Mouse (Mus musculus): Measurements from ENCODE around the gene Tango6. TPM values are rescaled to one million over a fixed set of nuclear protein-coding genes. Genes with fewer than 3 reads are reported as not detected.

Gene Tango6
- polyA plus RNA-seq, 1 experiment, result 4.8 TPM

DNA sequence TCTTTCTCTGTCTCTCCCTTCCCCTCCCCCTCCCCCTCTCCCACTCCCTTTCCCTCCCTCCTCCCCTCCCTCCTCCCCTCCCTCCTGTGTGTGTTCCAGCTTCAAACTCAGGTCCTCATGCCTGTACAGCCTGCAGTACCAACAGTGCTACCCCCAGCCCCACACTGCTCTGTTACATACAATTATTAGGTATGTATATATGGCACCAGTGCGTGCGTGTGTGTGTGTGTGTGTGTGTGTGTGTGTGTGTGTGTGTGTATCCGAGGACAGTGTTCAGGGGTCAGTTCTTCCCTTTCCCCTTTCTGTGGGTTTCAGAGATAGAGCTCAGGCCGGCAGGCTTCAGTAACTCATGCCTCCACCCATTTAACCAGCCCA is 134.3 kb downstream of the Tango6 start:
- no peak for DNase-seq (ENCODE audit: low read depth)

DNA sequence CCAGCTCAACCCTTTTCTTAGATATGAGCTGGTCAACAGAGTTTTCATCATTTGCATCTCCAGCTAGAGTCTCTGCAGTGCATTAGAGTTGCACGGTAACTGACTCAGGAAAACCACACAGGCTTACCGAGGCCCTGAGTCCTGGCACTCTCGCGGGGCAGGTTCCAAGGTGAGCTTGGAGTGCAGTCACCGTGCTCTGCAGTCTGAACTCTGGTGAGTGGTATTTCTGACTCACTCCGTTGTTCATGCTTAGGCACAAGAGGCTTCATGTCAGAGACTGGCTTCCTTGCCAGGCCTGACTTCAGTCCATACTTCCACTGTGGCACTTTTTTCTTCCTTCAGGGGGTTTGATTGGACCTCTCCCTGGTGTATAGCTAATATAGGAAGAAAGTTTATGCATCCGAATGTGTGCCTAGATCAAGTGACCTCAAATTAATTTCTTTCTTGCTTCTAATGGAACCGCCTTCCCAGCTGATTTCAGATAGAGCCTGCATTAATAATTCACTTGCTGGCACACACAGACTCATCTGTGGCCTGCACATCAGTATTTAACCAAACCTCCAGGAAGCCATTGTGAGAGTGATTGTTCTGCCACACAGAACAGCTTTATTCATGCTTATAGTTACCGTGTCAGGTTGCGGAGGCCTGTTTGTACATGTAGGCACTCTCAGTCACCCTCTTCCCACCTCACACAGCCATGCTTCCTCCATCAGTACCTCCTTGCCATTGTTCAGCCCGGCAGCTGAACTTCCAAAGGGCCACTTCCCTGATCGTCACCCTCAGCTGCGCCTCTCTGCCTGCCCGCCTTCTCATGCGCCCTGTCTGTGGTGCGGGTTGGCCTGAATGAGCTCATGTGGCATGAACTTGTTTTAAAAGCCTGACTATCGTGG is 136.0 kb downstream of the Tango6 start:
- no peak for DNase-seq (ENCODE audit: low read depth)

DNA sequence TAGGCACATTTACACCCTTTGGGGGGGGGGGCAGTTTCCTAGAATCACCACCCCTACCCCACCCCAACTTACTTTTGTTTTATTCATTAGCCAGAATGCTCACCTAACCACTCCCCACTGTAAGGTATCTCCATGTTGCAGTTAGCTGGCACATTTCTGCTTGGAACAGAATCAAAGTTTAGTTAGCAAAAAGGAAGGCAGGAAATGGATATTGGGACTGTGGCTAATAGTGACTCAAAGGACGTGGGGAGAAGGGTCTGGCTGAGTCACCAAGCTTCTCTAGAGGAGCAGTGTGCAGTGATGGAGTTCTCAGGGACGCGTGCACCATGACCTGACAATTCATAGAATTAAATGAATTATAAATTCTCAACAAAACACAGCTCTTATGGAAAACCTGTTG is 136.7 kb downstream of the Tango6 start:
- no peak for DNase-seq (ENCODE audit: low read depth)

GRCm38 (mm10) chr8:106820553-106821515 is 138.0 kb downstream of the Tango6 start:
- DNase-seq (ENCODE audit: low read depth), result no peak

DNA sequence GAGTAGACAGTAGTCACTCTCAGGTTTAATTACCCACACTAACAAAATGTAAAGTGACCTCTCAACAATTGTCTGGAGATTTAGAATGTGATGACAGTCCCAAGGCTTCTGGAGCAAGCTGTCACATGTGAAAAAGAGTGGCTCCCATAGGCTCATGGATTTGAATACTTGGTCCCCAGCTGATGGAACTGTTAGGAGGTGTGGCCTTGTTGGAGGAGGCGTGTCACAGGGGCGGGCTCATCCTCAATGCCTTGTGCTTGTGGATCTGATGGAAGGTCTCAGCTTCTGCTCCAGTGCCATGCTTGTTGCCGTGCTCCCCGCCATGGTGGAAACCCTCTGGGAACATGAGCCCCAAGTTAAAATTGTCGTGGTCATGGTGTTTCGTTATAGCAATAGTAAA is 146.1 kb downstream of the Tango6 start:
- DNase-seq (ENCODE audit: low read depth), result no peak

DNA sequence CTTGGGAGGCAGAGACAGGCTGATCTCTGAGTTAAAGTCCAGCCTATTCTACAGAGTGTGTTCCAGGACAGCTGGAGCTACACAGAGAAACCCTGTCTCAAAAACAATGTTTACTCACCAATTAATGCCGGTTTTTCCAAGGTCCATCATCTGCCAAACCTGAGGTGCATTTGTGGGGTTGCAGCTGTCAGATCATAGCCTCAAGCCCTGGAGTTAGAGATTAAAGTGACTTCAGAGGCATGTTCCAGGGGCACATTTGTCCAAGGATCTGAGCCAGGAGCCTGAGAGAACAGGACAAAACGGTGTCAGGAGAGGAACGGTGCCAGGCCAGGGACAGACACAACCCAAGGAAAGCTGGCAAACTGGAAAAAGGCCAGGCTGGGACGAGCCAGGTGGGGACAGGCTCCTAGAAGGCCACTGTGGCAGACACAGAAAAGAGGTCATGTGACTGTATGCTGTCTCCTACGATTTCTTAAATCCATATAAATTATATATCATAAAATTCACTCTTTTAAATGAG is 146.7 kb downstream of the Tango6 start:
- DNase-seq (ENCODE audit: low read depth), result no peak

GRCm38 (mm10) chr8:106834899-106835298 is 152.0 kb downstream of the Tango6 start:
- no peak for DNase-seq (ENCODE audit: low read depth)

DNA sequence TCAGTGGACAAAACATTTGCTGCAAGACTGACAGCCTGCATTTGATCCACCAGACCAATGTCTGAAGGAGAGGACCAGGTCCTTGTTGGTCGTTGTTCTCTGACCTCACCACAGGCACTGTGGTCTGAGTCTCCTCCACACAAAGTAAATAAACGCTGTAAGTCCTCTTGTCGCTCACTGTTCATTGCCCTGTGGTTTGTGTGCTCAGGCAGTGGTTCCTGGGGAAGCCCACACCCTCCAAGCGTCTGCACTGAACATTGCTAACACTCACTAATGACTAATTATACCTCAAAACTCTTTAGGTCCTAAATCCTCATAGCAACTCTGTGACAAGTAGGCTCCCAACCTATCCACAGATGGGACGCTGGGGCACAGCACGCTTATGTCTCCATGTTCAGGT is 153.7 kb downstream of the Tango6 start:
- no peak for DNase-seq (ENCODE audit: low read depth)

GRCm38 (mm10) chr8:106838803-106839202 is 155.9 kb downstream of the Tango6 start:
- DNase-seq (ENCODE audit: low read depth), result no peak

- no peak for DNase-seq (ENCODE audit: low read depth)
Measured at GRCm38 (mm10) chr8:106839209-106840001, 156.5 kb downstream of the Tango6 start.

GRCm38 (mm10) chr8:106850034-106850433 is 167.2 kb downstream of the Tango6 start:
- DNase-seq (ENCODE audit: low read depth), result no peak

DNA sequence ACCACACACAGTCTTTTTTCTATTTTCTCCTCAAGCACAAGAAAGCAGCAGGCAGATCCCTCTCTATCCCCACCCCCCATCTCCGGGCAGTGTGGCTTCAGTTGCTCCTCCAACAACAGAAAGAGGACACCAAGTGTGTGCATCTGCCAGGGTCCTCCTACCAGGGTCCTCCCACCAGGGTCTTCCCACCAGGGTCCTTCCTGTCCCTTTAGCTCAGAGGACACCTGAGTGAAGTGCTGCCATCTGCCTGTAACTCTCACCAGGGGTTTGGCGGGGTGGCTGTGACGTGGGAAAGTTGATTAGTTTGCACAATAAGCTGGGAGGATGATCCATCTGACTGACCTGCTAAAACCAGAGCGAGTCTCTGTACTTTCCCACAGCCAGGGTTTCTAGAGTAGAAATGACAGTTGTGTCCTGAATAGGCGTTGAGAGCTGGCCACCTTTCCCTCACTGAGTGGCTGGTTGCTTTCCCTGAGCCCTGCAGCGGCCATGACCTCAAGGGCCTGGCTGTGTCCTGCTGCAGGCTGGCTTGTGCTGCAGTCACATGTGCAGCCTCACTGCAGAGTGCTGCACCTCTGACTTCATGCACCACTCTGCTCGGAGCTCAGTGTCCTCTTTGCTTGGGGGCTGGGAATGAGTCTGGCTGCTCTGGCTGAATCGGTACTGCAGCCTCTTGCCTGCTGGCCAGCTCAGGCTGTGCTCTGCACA is 171.8 kb downstream of the Tango6 start:
- no peak for DNase-seq (ENCODE audit: low read depth)

- DNase-seq (ENCODE audit: low read depth), result no peak
Measured at GRCm38 (mm10) chr8:106855242-106855562, 172.3 kb downstream of the Tango6 start.

GRCm38 (mm10) chr8:106862845-106863244 is 180.0 kb downstream of the Tango6 start:
- no peak for DNase-seq (ENCODE audit: low read depth)

GRCm38 (mm10) chr8:106865354-106865753 is 182.5 kb downstream of the Tango6 start:
- DNase-seq (ENCODE audit: low read depth), result no peak

DNA sequence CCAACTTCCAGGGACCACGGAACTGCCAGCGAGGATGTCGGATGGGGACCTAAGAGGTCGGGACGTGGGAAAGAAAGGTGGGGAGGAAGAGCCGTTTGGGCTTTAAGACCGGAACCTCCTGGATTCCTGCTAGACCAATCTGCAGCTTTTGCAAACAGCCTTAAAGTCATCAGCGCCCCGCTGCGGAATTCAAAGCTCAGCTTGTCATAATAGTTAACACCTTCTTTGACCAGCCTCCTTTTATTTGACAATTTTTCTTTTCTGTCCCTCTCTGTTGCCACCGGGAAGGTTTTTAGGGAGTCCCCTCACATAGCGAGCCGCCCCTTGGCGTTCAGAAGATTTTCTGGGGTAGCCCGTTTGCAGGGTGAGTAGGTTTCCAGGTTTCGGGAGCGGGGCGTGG is 187.2 kb downstream of the Tango6 start, which contains the start of gene Has3:
Has3 (plus strand) TSS at position 192 of the 400 bp plus-strand sequence.
- no peak for DNase-seq (ENCODE audit: low read depth)

- DNase-seq (ENCODE audit: low read depth), result no peak
Measured at GRCm38 (mm10) chr8:106870537-106871327, 187.9 kb downstream of the Tango6 start.

GRCm38 (mm10) chr8:106871328-106871926 is 188.6 kb downstream of the Tango6 start:
- DNase-seq (ENCODE audit: low read depth), result no peak

DNA sequence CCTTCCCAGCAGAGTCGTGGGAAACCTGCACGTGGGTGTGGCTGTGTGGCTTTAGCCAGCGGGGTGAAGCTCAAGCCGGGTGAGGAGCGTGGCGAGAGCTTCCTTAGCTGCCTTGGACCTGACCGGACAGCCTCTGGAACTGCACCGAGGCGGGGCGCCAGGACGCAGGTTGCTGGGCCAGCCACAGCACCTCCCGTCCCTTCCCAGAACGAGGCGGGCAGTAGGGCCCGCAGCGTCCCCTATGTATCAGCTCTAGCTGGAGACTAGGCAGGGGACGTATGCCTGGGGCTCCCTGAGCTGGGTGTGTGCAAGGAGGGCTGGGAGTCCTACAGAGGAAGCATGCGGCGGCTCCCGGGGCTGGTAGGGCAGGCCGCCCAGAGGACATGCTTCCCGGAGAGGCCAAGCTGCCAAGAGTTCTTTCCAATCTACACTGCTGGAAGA is 189.1 kb downstream of the Tango6 start:
- DNase-seq (ENCODE audit: low read depth), result no peak
